Mouse (Mus musculus) liver, embryonic 14.5 days (tissue): ENCODE results near the gene Slc44a5.

Source experiments
- CTCF ChIP-seq: IDR thresholded peaks from 2 replicates; pipeline ENCODE4 v1.5.1; 2016; ENCODE audit warnings: antibody characterized with exemption, low read depth, control low read depth
- EP300 ChIP-seq: IDR thresholded peaks from 2 replicates; pipeline ENCODE4 v1.6.1; 2016; ENCODE audit warnings: antibody characterized with exemption, low read depth

DNA sequence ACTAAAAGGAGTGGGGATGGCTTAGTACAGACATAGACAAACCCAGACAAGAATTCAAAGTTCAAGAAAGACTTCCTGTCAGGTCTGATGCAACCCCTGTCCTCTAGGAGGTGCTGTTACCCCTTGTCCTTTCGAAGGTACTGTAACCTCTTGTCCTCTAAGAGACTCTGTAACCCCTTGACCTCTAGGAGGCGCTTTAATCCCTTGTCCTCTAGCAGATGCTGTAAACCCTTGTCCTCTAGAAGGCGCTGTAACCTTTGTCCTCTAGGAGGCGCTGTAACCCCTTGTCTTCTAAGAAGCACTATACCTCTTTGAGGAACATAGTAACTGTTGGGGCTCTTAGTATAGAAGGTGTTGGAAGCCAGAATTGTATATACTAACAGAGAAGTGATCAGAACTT, 4.7 kb upstream of the Slc44a5 start:
- TF ChIP-seq CTCF, result peak; percentile 84
- no peak for TF ChIP-seq EP300
